Mouse (Mus musculus) G1E (cell line): ENCODE measurements around the gene A530032D15Rik. TPM values are rescaled to one million over a fixed set of nuclear protein-coding genes. Genes with fewer than 3 reads are reported as not detected.
"Not testable (repeated sequence)": the region's sequence is repeated elsewhere in the genome, so short reads cannot be mapped to it uniquely, and the experiment has no call there.

Experiments
- ATAC-seq: 2 replicates; pipeline ENCODE4 v1.8.0; 2016; ENCODE audit warnings: mild to moderate bottlenecking; ENCODE audit not compliant: insufficient number of reproducible peaks, poor library complexity, low FRiP score, severe bottlenecking; ENCODE audit errors: extremely low read depth
- DNase-seq: peaks from one replicate; pipeline ENCODE4 v3.0.0; 2012; ENCODE audit warnings: low spot score
- H3K27me3 ChIP-seq: 2 replicates; pipeline ENCODE4 v1.6.1; 2012; ENCODE audit warnings: mild to moderate bottlenecking, low read length, inconsistent platforms; ENCODE audit not compliant: insufficient read depth
- H3K36me3 ChIP-seq: replicated peaks from 2 replicates; pipeline ENCODE3; 2012; ENCODE audit warnings: mild to moderate bottlenecking, inconsistent platforms
- H3K4me1 ChIP-seq: 2 replicates; pipeline ENCODE4 v1.6.1; 2012; ENCODE audit warnings: low read depth, low read length, inconsistent platforms, mixed read lengths; ENCODE audit not compliant: insufficient read depth
- H3K4me3 ChIP-seq: 2 replicates; pipeline ENCODE4 v1.5.1; 2012; ENCODE audit warnings: low read depth, mild to moderate bottlenecking, inconsistent platforms, low read length, moderate library complexity, mixed read lengths
- H3K9me3 ChIP-seq: replicated peaks from 2 replicates; pipeline ENCODE4 v1.6.1; 2012; ENCODE audit warnings: inconsistent platforms
- polyA plus RNA-seq: library from polyadenylated mRNA; stranded (reverse); fragments of >175 nt; gene quantifications from 2 replicates; pipeline ENCODE4 v1.2.3, GENCODE M21; 2012
- total RNA-seq, 2 experiments: library from RNA; stranded (forward) in 1 of 2; stranded (reverse) in 1 of 2; fragments of 200-1000 nt in 1 of 2; fragments of >200 nt in 1 of 2; fragmentation: Nextera tagmentation in 1 of 2; gene quantifications; 2 replicates each; pipeline ENCODE4 v1.2.3; 2014 to 2017

Gene A530032D15Rik
- total and polyA plus RNA-seq, 3 experiments = 0.55 TPM; not detected in 2

GRCm38 (mm10) chr1:85034394-85034793 is 75.3 kb downstream of the A530032D15Rik start:
- H3K36me3 ChIP-seq, H3K4me1 ChIP-seq, ATAC-seq, H3K4me3 ChIP-seq, H3K9me3 ChIP-seq, DNase-seq, H3K27me3 ChIP-seq: not testable (repeated sequence)

DNA sequence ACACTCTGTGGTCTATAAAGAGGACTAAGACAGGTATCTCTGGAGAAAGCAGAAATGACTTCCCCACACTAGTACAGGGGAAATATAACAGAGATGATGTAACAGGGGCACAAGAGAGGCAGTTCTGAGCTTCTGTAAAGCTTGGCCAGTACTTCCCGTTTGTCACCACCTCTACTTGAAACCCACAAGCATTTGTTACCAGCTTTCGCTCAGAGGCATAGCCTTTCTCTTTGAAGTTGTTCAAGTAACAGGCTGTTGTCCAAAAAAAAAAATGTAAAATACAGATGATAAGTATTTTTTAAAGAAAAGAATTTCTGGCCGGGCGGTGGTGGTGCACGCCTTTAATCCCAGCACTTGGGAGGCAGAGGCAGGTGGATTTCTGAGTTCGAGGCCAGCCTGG is 76.0 kb downstream of the A530032D15Rik start:
- H3K9me3 ChIP-seq, DNase-seq, H3K4me1 ChIP-seq, H3K36me3 ChIP-seq, H3K27me3 ChIP-seq, ATAC-seq, H3K4me3 ChIP-seq: not testable (repeated sequence)

Other genes starting within 250 kb of the A530032D15Rik start
- gene Slc16a14, start 174.7 kb downstream of the A530032D15Rik start, total RNA-seq (2014; fragmentation: Nextera tagmentation) = 0.44 TPM in 1 of 2 replicates, not detected in the other
- 0.11 and 0.12 TPM in 2 replicates for gene Slc16a14, start 174.7 kb downstream of the A530032D15Rik start, total RNA-seq (2017)
- gene Slc16a14, start 174.7 kb downstream of the A530032D15Rik start, polyA plus RNA-seq = 0.01 and 0.02 TPM in 2 replicates
- gene Gm10553, start 9.7 kb downstream of the A530032D15Rik start, total RNA-seq (2014; fragmentation: Nextera tagmentation) = not detected in 2 replicates
- 0.93 TPM in 1 of 2 replicates, not detected in the other for gene Gm10553, start 9.7 kb downstream of the A530032D15Rik start, total RNA-seq (2017)
- gene Gm10553, start 9.7 kb downstream of the A530032D15Rik start, polyA plus RNA-seq = not detected in 2 replicates
- gene C130026I21Rik, start 160.7 kb upstream of the A530032D15Rik start, total RNA-seq (2014; fragmentation: Nextera tagmentation) = not detected in 2 replicates
- gene C130026I21Rik, start 160.7 kb upstream of the A530032D15Rik start, total RNA-seq (2017) = 2.9 and 4.1 TPM in 2 replicates
- gene C130026I21Rik, start 160.7 kb upstream of the A530032D15Rik start, polyA plus RNA-seq = not detected in 2 replicates